Mouse (Mus musculus) embryonic facial prominence, embryonic 14.5 days (tissue): ENCODE data around the gene Copz1. TPM values are rescaled to one million over a fixed set of nuclear protein-coding genes. Genes with fewer than 3 reads are reported as not detected.
A peak's percentile ranks its signal among the peaks of the same experiment; 100 is the strongest.

ENCODE experiments used
- ATAC-seq: fragments of 200-750 bp; cut with Nextera tagmentation; 2 replicates; pipeline ENCODE4 v1.8.0; 2017; ENCODE audit warnings: low read depth, moderate number of reproducible peaks, moderate TSS enrichment
- DNase-seq: peaks from one replicate; pipeline ENCODE4 v3.0.0-alpha.2; 2015; ENCODE audit warnings: low spot score
- H3K27ac ChIP-seq: fragments of 300-500 bp; sonication (generic); replicated peaks from 2 replicates; pipeline ENCODE4 v1.5.1; 2014; ENCODE audit warnings: low read depth, mild to moderate bottlenecking, low read length, moderate library complexity
- H3K27me3 ChIP-seq: fragments of 300-500 bp; sonication (generic); replicated peaks from 2 replicates; pipeline ENCODE4 v1.6.1; 2014; ENCODE audit warnings: low read length; ENCODE audit not compliant: control insufficient read depth, insufficient read depth
- H3K36me3 ChIP-seq: fragments of 300-500 bp; sonication (generic); 2 replicates; pipeline ENCODE4 v1.6.1; 2014; ENCODE audit warnings: low read length, mixed read lengths; ENCODE audit not compliant: control insufficient read depth, insufficient read depth
- H3K4me1 ChIP-seq: fragments of 300-500 bp; sonication (generic); 2 replicates; pipeline ENCODE4 v1.6.1; 2014; ENCODE audit warnings: antibody characterized with exemption, low read length; ENCODE audit not compliant: control insufficient read depth, insufficient read depth
- H3K4me2 ChIP-seq: fragments of 300-500 bp; sonication (generic); 2 replicates; pipeline ENCODE4 v1.6.1; 2014; ENCODE audit warnings: low read depth, mild to moderate bottlenecking, low read length, moderate library complexity, mixed read lengths
- H3K4me3 ChIP-seq: fragments of 300-500 bp; sonication (generic); 2 replicates; pipeline ENCODE4 v1.5.1; 2014; ENCODE audit warnings: low read depth, mild to moderate bottlenecking, low read length
- H3K9ac ChIP-seq: fragments of 300-500 bp; sonication (generic); 2 replicates; pipeline ENCODE4 v1.6.1; 2014; ENCODE audit warnings: low read depth, mild to moderate bottlenecking, low read length, moderate library complexity, mixed read lengths
- H3K9me3 ChIP-seq: fragments of 300-500 bp; sonication (generic); 2 replicates; pipeline ENCODE4 v1.6.1; 2016; ENCODE audit warnings: low read length; ENCODE audit not compliant: control insufficient read depth
- WGBS: fragments of 180-500 bp; shearing (Covaris S2); extraction: QIAGEN DNeasy Blood & Tissue Kit; methylation state at CpG from one replicate; pipeline ENCODE4 v1.1.7; 2014; 5-methylcytosine and 5-hydroxymethylcytosine counted together
- polyA plus RNA-seq: library from polyadenylated mRNA; unstranded; fragments of >200 nt; fragmentation: Nextera tagmentation; extraction: Ambion mirVana; gene quantifications from 2 replicates; pipeline ENCODE4 v1.2.1, GENCODE M21; 2014

Gene Copz1
- polyA plus RNA-seq, 1 experiment from 2014 or later: 274 TPM

DNA sequence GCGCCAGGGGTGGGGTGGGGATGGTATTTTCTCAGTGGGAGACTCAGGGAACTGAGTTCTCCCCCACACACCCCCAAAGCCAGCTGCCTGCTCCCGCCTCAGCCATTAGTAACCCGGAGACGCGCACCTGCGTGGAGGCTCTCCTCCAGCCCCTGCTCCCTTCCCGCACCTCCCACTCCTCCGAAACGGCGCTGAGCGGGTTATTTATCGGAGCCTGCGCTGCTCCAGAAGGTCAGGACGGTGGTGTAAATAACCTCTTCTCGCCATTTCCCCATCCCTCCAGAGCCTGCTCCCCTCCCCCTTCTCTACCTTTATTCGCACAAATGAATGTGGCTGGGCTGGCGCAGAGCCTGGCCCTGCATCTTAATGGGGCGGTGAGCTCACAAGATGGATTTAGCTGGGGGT, 27.6 kb downstream of the Copz1 start:
- Histone ChIP-seq H3K27ac (peak overlapping the region; percentile 94), H3K4me3 (peak overlapping the region; percentile 17; the same call in 1 of the 2 replicates), H3K4me2 (peak overlapping the region; percentile 42), H3K9ac (peak overlapping the region; percentile 51), H3K9me3 (no peaks in the 10 kb centered on the region), H3K4me1 (peaks cover 92% of the 10 kb centered on the region), H3K27me3 (no peaks in the 10 kb centered on the region), H3K36me3 (peaks cover 37% of the 10 kb centered on the region)
- peak; percentile 91 for DNase-seq
- peak; percentile 19 for ATAC-seq
- WGBS: 10% methylated on average over 18 of the region's 18 CpGs

DNA sequence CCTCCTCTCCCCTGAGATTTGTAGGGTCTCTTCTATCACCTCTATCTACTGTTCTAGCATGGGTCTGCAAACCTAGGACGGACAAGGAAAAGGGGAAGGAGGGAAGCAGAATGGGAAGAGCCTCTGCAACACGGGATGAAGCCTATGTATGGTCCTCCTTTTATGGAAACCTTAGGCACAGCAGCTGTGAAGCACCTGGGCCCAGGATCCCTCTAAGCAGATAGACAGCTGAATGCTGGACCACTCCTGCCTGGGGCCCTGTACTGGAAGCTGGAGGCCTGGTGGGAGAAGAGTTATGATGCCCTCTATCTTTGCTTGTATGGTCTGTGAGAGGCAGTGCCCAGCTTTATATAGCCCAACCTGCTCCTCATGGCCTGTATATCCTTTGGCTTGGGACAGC, 28.0 kb downstream of the Copz1 start:
- Histone ChIP-seq H3K36me3 (peaks cover 37% of the 10 kb centered on the region), H3K4me2 (peak overlapping the region; percentile 42), H3K27me3 (no peaks in the 10 kb centered on the region), H3K4me1 (peaks cover 88% of the 10 kb centered on the region), H3K4me3 (peak overlapping the region; percentile 17; the same call in 1 of the 2 replicates), H3K27ac (peak overlapping the region; percentile 94), H3K9me3 (no peaks in the 10 kb centered on the region), H3K9ac (peak overlapping the region; percentile 51)
- ATAC-seq: no peak
- 0% methylated on average over 2 of the region's 2 CpGs for WGBS
- peak; percentile 63 for DNase-seq

DNA sequence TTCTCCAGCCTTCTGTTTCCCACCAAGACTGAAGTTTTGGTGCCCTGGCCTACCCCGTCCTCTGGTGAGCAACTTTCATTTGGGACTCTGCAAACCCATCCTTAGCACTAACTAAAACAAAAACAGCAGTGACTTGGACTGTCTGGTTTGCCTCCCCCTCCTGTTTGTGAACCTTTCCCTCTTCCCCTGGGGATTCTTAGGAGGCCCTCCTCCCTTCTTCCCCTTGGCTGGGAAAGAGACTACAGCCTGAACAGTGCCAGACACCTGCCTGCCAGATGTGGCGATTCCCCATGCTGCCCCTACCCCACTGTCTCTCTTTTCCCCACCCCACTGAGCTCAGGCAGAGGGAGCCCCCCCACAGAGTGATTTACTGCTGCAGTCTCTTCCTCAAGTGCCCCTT, 28.5 kb downstream of the Copz1 start:
- H3K27ac ChIP-seq: peak overlapping the region; percentile 94
- 16% methylated on average over 2 of the region's 2 CpGs for WGBS
- H3K27me3 ChIP-seq: no peaks in the 10 kb centered on the region
- no peaks in the 10 kb centered on the region for H3K9me3 ChIP-seq
- peak; percentile 10; the same call in 1 of the 2 replicates for ATAC-seq
- no peak overlapping the region for H3K4me3 ChIP-seq
- DNase-seq: peak; percentile 94
- H3K4me1 ChIP-seq: peaks cover 85% of the 10 kb centered on the region
- peaks cover 34% of the 10 kb centered on the region for H3K36me3 ChIP-seq
- H3K9ac ChIP-seq: peak overlapping the region; percentile 51
- H3K4me2 ChIP-seq: peak overlapping the region; percentile 42

DNA sequence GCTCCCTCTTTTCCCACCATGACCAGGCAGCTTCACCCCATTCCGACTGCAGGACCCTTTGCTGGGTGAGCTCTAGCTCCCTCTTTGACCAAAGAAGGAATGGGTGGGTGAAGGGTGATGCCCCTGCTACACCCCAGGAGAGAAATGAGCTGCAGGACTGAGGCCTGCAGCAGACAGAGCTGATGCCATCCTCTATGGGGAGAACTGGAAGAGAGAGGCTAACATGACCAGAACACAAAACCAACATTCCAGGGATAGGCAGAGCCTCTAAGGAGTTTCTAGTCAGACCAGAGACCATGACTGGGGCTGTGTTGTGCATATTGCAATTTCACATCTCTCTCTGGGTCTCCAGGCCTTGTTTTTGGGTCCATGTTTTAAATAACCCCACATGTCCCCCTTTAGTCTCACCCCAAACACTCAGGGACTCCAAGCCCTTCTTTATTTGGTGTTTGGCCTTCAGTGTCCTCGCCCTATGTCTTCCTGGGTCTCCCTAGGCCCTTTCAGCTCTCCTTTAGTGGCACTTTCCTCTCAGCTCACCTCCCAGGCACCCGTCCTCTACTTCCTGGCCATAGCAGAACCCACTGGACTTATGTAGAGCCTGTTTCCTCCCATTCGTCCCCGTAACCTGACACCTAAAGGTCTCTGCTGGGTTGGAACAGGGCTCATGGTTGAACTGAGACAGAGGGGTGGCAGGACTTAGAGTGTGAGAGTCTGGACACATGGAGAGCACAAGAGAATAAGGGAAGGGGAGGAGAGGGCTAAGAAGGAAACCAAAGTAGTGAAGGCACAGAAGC, 29.2 kb downstream of the Copz1 start:
- Histone ChIP-seq H3K27me3 (no peaks in the 10 kb centered on the region), H3K4me2 (no peak overlapping the region; the same call in 1 of the 2 replicates), H3K4me1 (peaks cover 81% of the 10 kb centered on the region), H3K9ac (peak overlapping the region; percentile 36), H3K36me3 (peaks cover 28% of the 10 kb centered on the region), H3K9me3 (no peaks in the 10 kb centered on the region), H3K4me3 (no peak overlapping the region), H3K27ac (peak overlapping the region; percentile 94)
- DNase-seq (no peak), ATAC-seq (no peak)
- 23% methylated on average over 5 of the region's 5 CpGs for WGBS

DNA sequence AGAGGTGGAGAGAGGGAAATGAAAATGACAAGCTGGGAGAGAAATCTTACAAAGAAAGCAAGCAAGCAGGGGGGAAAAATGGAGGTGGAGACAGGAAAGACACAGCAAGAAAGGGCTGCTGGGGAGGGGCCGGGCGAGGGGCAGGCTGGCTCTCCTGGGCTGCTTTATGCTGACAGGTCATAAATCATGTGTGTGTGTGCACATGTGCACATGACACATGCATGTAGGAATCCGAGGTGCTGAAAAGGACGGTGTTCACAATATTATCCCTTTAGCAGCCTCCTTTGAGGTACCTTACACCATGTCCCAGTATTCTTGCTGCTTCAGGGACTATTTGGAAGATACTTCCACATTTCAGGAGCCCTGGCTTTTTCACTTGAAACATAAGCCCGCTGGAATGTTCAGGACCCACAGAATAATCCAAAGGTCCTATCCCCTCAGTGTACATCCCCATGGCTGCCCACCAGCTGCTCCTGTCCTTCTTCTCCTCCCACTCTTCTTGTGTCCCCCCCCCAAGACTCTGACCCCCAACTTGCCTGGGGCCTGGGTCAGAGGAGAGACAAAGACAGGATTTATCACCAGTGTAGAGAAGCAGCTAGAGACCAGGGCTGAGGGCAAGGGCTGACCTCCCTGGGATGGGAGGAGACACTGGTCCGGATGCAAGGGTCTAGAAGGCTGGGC, 30.0 kb downstream of the Copz1 start:
- Histone ChIP-seq H3K27ac (peak overlapping the region; percentile 94), H3K9ac (no peak overlapping the region), H3K27me3 (no peaks in the 10 kb centered on the region), H3K4me1 (peaks cover 78% of the 10 kb centered on the region), H3K36me3 (peaks cover 21% of the 10 kb centered on the region), H3K4me3 (no peak overlapping the region), H3K9me3 (no peaks in the 10 kb centered on the region), H3K4me2 (no peak overlapping the region)
- ATAC-seq (no peak), DNase-seq (peak; percentile 50)
- WGBS: 28% methylated on average over 6 of the region's 6 CpGs

DNA sequence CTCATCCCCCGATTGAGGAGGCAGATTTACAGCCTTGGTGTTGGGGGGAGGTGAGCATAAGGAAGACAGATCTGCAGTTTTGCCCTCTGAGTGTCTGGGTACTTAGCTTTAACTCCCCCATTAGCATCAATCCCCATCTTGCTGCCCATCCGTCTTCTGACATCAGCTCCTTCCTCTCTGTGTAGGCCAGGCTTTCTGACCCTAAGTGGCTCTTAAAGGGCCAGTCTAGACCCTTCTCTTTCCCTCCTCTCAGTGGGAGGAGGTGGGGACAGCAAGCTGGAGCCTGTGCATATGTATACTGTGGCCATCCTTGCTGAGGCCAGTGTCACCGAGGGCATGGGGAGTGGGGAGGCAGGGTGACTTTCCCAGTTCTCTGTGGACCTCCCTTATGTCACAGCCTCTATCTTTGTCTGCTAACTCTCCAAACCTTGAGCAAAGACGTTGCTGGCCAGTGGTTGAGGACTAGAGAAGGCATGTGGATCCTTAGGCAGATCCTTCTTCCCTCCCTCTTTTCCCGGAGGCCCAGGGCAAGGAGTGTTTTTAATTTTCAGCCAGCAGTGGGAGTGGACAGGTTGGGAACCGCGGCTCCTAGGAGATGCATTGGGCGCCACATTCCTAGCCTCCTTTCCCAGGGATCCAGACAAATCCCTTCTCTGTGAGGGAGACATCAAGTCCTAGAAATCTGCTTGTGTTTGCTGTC, 31.6 kb downstream of the Copz1 start:
- Histone ChIP-seq H3K9ac (peak overlapping the region; percentile 71), H3K9me3 (no peaks in the 10 kb centered on the region)

DNA sequence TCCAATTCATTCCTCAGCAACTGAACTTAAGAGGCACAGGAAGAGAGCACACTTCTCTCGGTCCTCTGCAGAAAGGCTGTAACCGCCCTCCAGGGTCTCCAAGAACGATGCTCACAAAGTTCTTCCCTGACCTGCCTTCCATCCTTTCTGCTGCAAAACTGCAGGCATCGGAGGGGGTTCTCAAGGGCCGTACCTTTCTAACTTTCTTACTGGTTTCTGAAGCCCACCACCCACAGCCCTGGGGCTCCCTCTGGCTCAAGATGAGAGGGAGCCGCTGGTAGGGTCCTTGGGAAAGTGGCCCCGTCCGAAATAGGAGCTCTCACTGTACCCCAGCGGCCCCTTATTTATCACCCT, 32.1 kb downstream of the Copz1 start:
- Histone ChIP-seq H3K27ac (peak overlapping the region; percentile 94), H3K9me3 (no peaks in the 10 kb centered on the region), H3K4me3 (peak overlapping the region; percentile 51), H3K9ac (peak overlapping the region; percentile 71), H3K27me3 (no peaks in the 10 kb centered on the region), H3K4me1 (peaks cover 58% of the 10 kb centered on the region), H3K4me2 (peak overlapping the region; percentile 69), H3K36me3 (0 out of 2 replicates have a peak, but pooled peaks cover 1% of the 10 kb centered on the region)
- DNase-seq: no peak
- 0% methylated on average over 9 of the region's 9 CpGs for WGBS
- ATAC-seq: no peak; the same call in 1 of the 2 replicates

More for the DNA sequence above, 31.6 kb downstream of the Copz1 start:
- Histone ChIP-seq H3K27ac (peak overlapping the region; percentile 94), H3K4me2 (peak overlapping the region; percentile 69), H3K4me3 (peak overlapping the region; percentile 51), H3K27me3 (no peaks in the 10 kb centered on the region), H3K4me1 (peaks cover 63% of the 10 kb centered on the region), H3K36me3 (peaks cover 6% of the 10 kb centered on the region; the same call in 1 of the 2 replicates)
- DNase-seq: peak; percentile 50
- WGBS: 13% methylated on average over 8 of the region's 8 CpGs
- ATAC-seq: no peak

DNA sequence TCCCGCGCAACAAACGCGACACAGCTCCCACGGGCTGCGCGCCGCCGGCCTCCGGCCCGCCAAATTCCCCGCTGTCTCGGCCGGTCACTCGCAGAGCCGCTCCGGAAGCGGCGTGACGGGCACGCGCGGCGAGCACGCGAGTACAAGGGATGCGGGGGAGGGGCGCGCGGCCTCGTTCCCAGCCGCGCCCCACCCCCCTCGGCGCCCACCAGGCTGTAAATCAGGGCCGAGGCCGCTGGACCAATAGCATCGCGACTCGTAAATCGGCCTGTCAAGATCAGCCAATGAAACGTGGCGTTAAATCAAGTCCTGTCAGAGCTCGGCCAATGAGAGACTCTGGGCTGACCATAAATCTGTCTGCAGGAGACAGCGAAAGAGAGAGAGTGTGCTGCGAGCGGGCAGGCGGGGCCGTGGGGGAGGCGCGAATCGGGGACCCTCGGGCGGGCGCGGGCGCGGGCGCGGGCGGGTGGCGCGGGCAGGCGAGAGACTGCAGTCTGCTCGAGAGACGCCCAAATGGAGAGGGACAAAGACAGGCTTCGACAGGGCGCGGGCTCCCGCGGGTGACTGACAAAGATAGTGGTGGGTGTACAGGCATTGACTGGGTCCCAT, 32.7 kb downstream of the Copz1 start:
- 1% methylated on average over 57 of the region's 71 CpGs for WGBS
- Histone ChIP-seq H3K36me3 (no peaks in the 10 kb centered on the region), H3K27me3 (no peaks in the 10 kb centered on the region), H3K9me3 (no peaks in the 10 kb centered on the region), H3K9ac (peak overlapping the region; percentile 71), H3K27ac (peak overlapping the region; percentile 94), H3K4me1 (peaks cover 52% of the 10 kb centered on the region), H3K4me3 (peak overlapping the region; percentile 51), H3K4me2 (peak overlapping the region; percentile 69)
- ATAC-seq: peak; percentile 96
- DNase-seq: peak; percentile 100
